In genomic region chr16:18342076-18342475, GRCm38 (mm10) we compare ENCODE assay signal across 1 mouse cellular context.
TF ChIP-seq lines count a peak whose summit lies in the region.

No protein-coding gene starts in this region.

TF ChIP-seq in MEL, 35 proteins besides CTCF, POLR2A, EP300 and RAD21 (continued from another document):
- TF ChIP-seq USF2 (IDR thresholded peaks at IDR 0.05; ENCODE audit: borderline replicate concordance in 1 of 2, insufficient read depth in 1 of 2, low read depth in 1 of 2, low read length in 2 of 2) (no peak), MYC (IDR thresholded peaks at IDR 0.05; ENCODE audit: low read depth, low read length) (peak; percentile 65), ZNF384 (IDR thresholded peaks at IDR 0.05; ENCODE audit: low read depth, low read length) (peak; percentile 97), ZMIZ1 (IDR thresholded peaks at IDR 0.05; ENCODE audit: low read depth, low read length) (no peak)
